Mouse (Mus musculus) E14TG2a.4 (cell line): ENCODE measurements around the gene Ruvbl2.

ENCODE experiments used
- CTCF ChIP-seq: conservative IDR thresholded peaks from 2 replicates; pipeline ENCODE4 v1.5.1; 2014; ENCODE audit warnings: low read length
- NANOG ChIP-seq: IDR thresholded peaks from 2 replicates; pipeline ENCODE4 v1.6.1; 2014; ENCODE audit warnings: borderline replicate concordance, low read length, mixed read lengths
- POU5F1 ChIP-seq: IDR thresholded peaks from 2 replicates; pipeline ENCODE4 v1.6.1; 2014; ENCODE audit warnings: low read length, borderline replicate concordance

- TF ChIP-seq CTCF (no peak), POU5F1 (no peak), NANOG (no peak)
Observed at GRCm38 (mm10) chr7:45461781-45462180, 23.9 kb upstream of the Ruvbl2 start.
